Mouse (Mus musculus): Measurements from ENCODE around the gene Pcna. TPM values are rescaled to one million over a fixed set of nuclear protein-coding genes. Genes with fewer than 3 reads are reported as not detected.
A peak's percentile ranks its signal among the peaks of the same experiment; 100 is the strongest.
"Not testable (repeated sequence)": the region's sequence is repeated elsewhere in the genome, so short reads cannot be mapped to it uniquely, and the experiment has no call there.

Gene Pcna
- polyA plus RNA-seq, 1 experiment from 2014 or later: 410 TPM

- no peak overlapping the region; the same call in 1 of the 2 replicates for H3K27ac ChIP-seq (replicated peaks; ENCODE audit: low read depth, low read length)
- H3K4me3 ChIP-seq (ENCODE audit: low read depth, low read length): peak overlapping the region; percentile 60
- peak overlapping the region; percentile 86; the same call in 1 of the 2 replicates for H3K9ac ChIP-seq (ENCODE audit: low read length)
- ATAC-seq (ENCODE audit: insufficient number of reproducible peaks, low FRiP score, low TSS enrichment, low read depth): no peak
- no peaks in the 10 kb centered on the region for H3K27me3 ChIP-seq (ENCODE audit: control insufficient read depth, insufficient read depth, low read length)
- 1% methylated on average over 7 of the region's 7 CpGs for WGBS
- H3K9me3 ChIP-seq (ENCODE audit: control insufficient read depth, low read length): no peaks in the 10 kb centered on the region
- DNase-seq (ENCODE audit: low spot score): no peak
- peaks cover 4% of the 10 kb centered on the region; the same call in 1 of the 2 replicates for H3K4me1 ChIP-seq (ENCODE audit: control insufficient read depth, insufficient read depth, low read length)
- H3K4me2 ChIP-seq (ENCODE audit: low read depth, severe bottlenecking): peak overlapping the region; percentile 62
- 0 out of 2 replicates have a peak, but pooled peaks cover 2% of the 10 kb centered on the region for H3K36me3 ChIP-seq (ENCODE audit: control insufficient read depth, insufficient read depth, low read length)
Measured at GRCm38 (mm10) chr2:132253603-132254002, 489 bp upstream of the Pcna start.

- Histone ChIP-seq H3K9ac (ENCODE audit: low read length) (peak overlapping the region; percentile 86), H3K4me2 (ENCODE audit: low read depth, severe bottlenecking) (peak overlapping the region; percentile 62), H3K4me1 (ENCODE audit: control insufficient read depth, insufficient read depth, low read length) (peaks cover 4% of the 10 kb centered on the region; the same call in 1 of the 2 replicates), H3K9me3 (ENCODE audit: control insufficient read depth, low read length) (no peaks in the 10 kb centered on the region), H3K36me3 (ENCODE audit: control insufficient read depth, insufficient read depth, low read length) (0 out of 2 replicates have a peak, but pooled peaks cover 2% of the 10 kb centered on the region), H3K27me3 (ENCODE audit: control insufficient read depth, insufficient read depth, low read length) (no peaks in the 10 kb centered on the region), H3K27ac (replicated peaks; ENCODE audit: low read depth, low read length) (peak overlapping the region; percentile 68; the same call in 1 of the 2 replicates), H3K4me3 (ENCODE audit: low read depth, low read length) (peak overlapping the region; percentile 60)
- WGBS: 9% methylated on average over 8 of the region's 8 CpGs
- ATAC-seq (ENCODE audit: insufficient number of reproducible peaks, low FRiP score, low TSS enrichment, low read depth) (no peak), DNase-seq (ENCODE audit: low spot score) (no peak)
Measured at GRCm38 (mm10) chr2:132251911-132252310, 1.2 kb downstream of the Pcna start.

- H3K27me3 ChIP-seq (ENCODE audit: control insufficient read depth, insufficient read depth, low read length): no peaks in the 10 kb centered on the region
- peak; percentile 88 for ATAC-seq (ENCODE audit: insufficient number of reproducible peaks, low FRiP score, low TSS enrichment, low read depth)
- DNase-seq (ENCODE audit: low spot score): peak; percentile 94
- peak within 1 kb of the TSS; percentile 33; the same call in 1 of the 2 replicates for H3K27ac ChIP-seq (replicated peaks; ENCODE audit: low read depth, low read length)
- peak within 1 kb of the TSS; percentile 66 for H3K4me2 ChIP-seq (ENCODE audit: low read depth, severe bottlenecking)
- H3K4me1 ChIP-seq (ENCODE audit: control insufficient read depth, insufficient read depth, low read length): peaks cover 4% of the 10 kb centered on the region; the same call in 1 of the 2 replicates
- peak within 1 kb of the TSS; percentile 51 for H3K4me3 ChIP-seq (ENCODE audit: low read depth, low read length)
- 4% methylated on average over 50 of the region's 50 CpGs for WGBS
- peak within 1 kb of the TSS; percentile 71 for H3K9ac ChIP-seq (ENCODE audit: low read length)
- no peaks in the 10 kb centered on the region for H3K9me3 ChIP-seq (ENCODE audit: control insufficient read depth, low read length)
- peaks cover 2% of the 10 kb centered on the region; the same call in 1 of the 2 replicates for H3K36me3 ChIP-seq (ENCODE audit: control insufficient read depth, insufficient read depth, low read length)
Measured at GRCm38 (mm10) chr2:132247539-132248313, 5.4 kb downstream of the Pcna start, which contains the start of gene Tmem230. Gene Tmem230 (minus strand): TSS chr2:132247807.

GRCm38 (mm10) chr2:132243370-132243769 lies 9.7 kb downstream of the Pcna start:
- no peak for DNase-seq (ENCODE audit: low spot score)
- Histone ChIP-seq H3K36me3 (ENCODE audit: control insufficient read depth, insufficient read depth, low read length) (no peaks in the 10 kb centered on the region; the same call in 1 of the 2 replicates), H3K9ac (ENCODE audit: low read length) (no peak overlapping the region), H3K27ac (replicated peaks; ENCODE audit: low read depth, low read length) (no peak overlapping the region), H3K4me3 (ENCODE audit: low read depth, low read length) (no peak overlapping the region), H3K27me3 (ENCODE audit: control insufficient read depth, insufficient read depth, low read length) (no peaks in the 10 kb centered on the region), H3K9me3 (ENCODE audit: control insufficient read depth, low read length) (no peaks in the 10 kb centered on the region), H3K4me1 (ENCODE audit: control insufficient read depth, insufficient read depth, low read length) (no peaks in the 10 kb centered on the region; the same call in 1 of the 2 replicates), H3K4me2 (ENCODE audit: low read depth, severe bottlenecking) (no peak overlapping the region)
- ATAC-seq (ENCODE audit: insufficient number of reproducible peaks, low FRiP score, low TSS enrichment, low read depth): no peak
- 97% methylated on average over 3 of the region's 3 CpGs for WGBS

- WGBS: 27% methylated on average over 7 of the region's 10 CpGs
- not testable (repeated sequence) for H3K9ac ChIP-seq (ENCODE audit: low read length); H3K9me3 ChIP-seq (ENCODE audit: control insufficient read depth, low read length); H3K27me3 ChIP-seq (ENCODE audit: control insufficient read depth, insufficient read depth, low read length); H3K4me1 ChIP-seq (ENCODE audit: control insufficient read depth, insufficient read depth, low read length); H3K27ac ChIP-seq (replicated peaks; ENCODE audit: low read depth, low read length); H3K4me3 ChIP-seq (ENCODE audit: low read depth, low read length); H3K36me3 ChIP-seq (ENCODE audit: control insufficient read depth, insufficient read depth, low read length); ATAC-seq (ENCODE audit: insufficient number of reproducible peaks, low FRiP score, low TSS enrichment, low read depth); H3K4me2 ChIP-seq (ENCODE audit: low read depth, severe bottlenecking)
- peak; percentile 75 for DNase-seq (ENCODE audit: low spot score)
Measured at GRCm38 (mm10) chr2:132240457-132240856, 12.7 kb downstream of the Pcna start.

GRCm38 (mm10) chr2:132239434-132239833 lies 13.7 kb downstream of the Pcna start:
- not testable (repeated sequence) for H3K4me2 ChIP-seq (ENCODE audit: low read depth, severe bottlenecking); H3K9ac ChIP-seq (ENCODE audit: low read length); DNase-seq (ENCODE audit: low spot score); H3K9me3 ChIP-seq (ENCODE audit: control insufficient read depth, low read length); ATAC-seq (ENCODE audit: insufficient number of reproducible peaks, low FRiP score, low TSS enrichment, low read depth); H3K27me3 ChIP-seq (ENCODE audit: control insufficient read depth, insufficient read depth, low read length); H3K36me3 ChIP-seq (ENCODE audit: control insufficient read depth, insufficient read depth, low read length); H3K27ac ChIP-seq (replicated peaks; ENCODE audit: low read depth, low read length); H3K4me3 ChIP-seq (ENCODE audit: low read depth, low read length); H3K4me1 ChIP-seq (ENCODE audit: control insufficient read depth, insufficient read depth, low read length)
- 90% methylated on average over 3 of the region's 3 CpGs for WGBS

- 76% methylated on average over 7 of the region's 7 CpGs for WGBS
- no peak for ATAC-seq (ENCODE audit: insufficient number of reproducible peaks, low FRiP score, low TSS enrichment, low read depth)
- Histone ChIP-seq H3K4me2 (ENCODE audit: low read depth, severe bottlenecking) (no peak overlapping the region), H3K9me3 (ENCODE audit: control insufficient read depth, low read length) (no peaks in the 10 kb centered on the region), H3K4me3 (ENCODE audit: low read depth, low read length) (no peak overlapping the region), H3K4me1 (ENCODE audit: control insufficient read depth, insufficient read depth, low read length) (no peaks in the 10 kb centered on the region), H3K27ac (replicated peaks; ENCODE audit: low read depth, low read length) (no peak overlapping the region), H3K9ac (ENCODE audit: low read length) (no peak overlapping the region), H3K27me3 (ENCODE audit: control insufficient read depth, insufficient read depth, low read length) (no peaks in the 10 kb centered on the region), H3K36me3 (ENCODE audit: control insufficient read depth, insufficient read depth, low read length) (no peaks in the 10 kb centered on the region)
- DNase-seq (ENCODE audit: low spot score): no peak
Measured at GRCm38 (mm10) chr2:132235975-132236374, 17.1 kb downstream of the Pcna start.

- H3K9ac ChIP-seq (ENCODE audit: low read length): no peak overlapping the region
- DNase-seq (ENCODE audit: low spot score): no peak
- no peak overlapping the region for H3K4me3 ChIP-seq (ENCODE audit: low read depth, low read length)
- no peaks in the 10 kb centered on the region for H3K9me3 ChIP-seq (ENCODE audit: control insufficient read depth, low read length)
- no peak overlapping the region for H3K27ac ChIP-seq (replicated peaks; ENCODE audit: low read depth, low read length)
- WGBS: 44% methylated on average over 2 of the region's 2 CpGs
- ATAC-seq (ENCODE audit: insufficient number of reproducible peaks, low FRiP score, low TSS enrichment, low read depth): no peak
- no peaks in the 10 kb centered on the region for H3K27me3 ChIP-seq (ENCODE audit: control insufficient read depth, insufficient read depth, low read length)
- H3K4me1 ChIP-seq (ENCODE audit: control insufficient read depth, insufficient read depth, low read length): no peaks in the 10 kb centered on the region
- H3K36me3 ChIP-seq (ENCODE audit: control insufficient read depth, insufficient read depth, low read length): no peaks in the 10 kb centered on the region
- no peak overlapping the region for H3K4me2 ChIP-seq (ENCODE audit: low read depth, severe bottlenecking)
Measured at GRCm38 (mm10) chr2:132235291-132235690, 17.8 kb downstream of the Pcna start.

Data from limb, embryonic 11.5 days (tissue).